Mouse (Mus musculus): ENCODE results near the gene Ncam1.

DNA sequence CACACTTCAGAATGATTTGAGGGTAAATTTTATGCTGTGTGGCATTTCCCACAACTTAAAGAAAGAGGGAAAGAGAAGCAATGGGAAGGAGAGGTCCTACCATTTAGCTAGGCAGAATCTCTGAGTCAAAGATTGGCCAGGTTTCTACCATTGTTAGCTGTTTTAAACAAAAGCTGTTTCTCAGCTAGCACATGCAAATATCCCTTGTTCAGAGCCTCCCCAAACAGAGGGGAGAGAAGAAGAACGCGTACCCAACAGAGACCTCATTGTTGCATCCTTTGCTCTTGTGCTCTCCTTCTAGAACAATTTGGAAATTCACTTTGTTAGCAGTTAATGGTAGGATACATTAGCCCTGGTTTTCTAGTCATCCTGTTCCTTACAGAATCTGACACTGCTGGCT lies 137.2 kb downstream of the Ncam1 start:
- TF ChIP-seq CTCF (IDR thresholded peaks at IDR 0.05; ENCODE audit: low read depth): no peak
- TF ChIP-seq EP300 (IDR thresholded peaks at IDR 0.05; ENCODE audit: low read depth): no peak

Data from liver, postnatal 0 days (tissue).